Mouse (Mus musculus): ENCODE results near the gene Pdpr. TPM values are rescaled to one million over a fixed set of nuclear protein-coding genes. Genes with fewer than 3 reads are reported as not detected.

Gene Pdpr
- 6.5 and 7.1 TPM in 2 replicates for polyA plus RNA-seq (2015; fragmentation: Nextera tagmentation; extraction: Ambion mirVana)

- no peaks in the 10 kb centered on the region for H3K27me3 ChIP-seq (replicated peaks; ENCODE audit: insufficient read depth, low read length)
- no peaks in the 10 kb centered on the region for H3K36me3 ChIP-seq (ENCODE audit: insufficient read depth, low read length)
- TF ChIP-seq EP300 (IDR thresholded peaks at IDR 0.05) (no peak), CTCF (IDR thresholded peaks at IDR 0.05) (no peak)
- ATAC-seq (peak; percentile 96), DNase-seq (ENCODE audit: low spot score) (peak; percentile 92)
- peak within 1 kb of the TSS; percentile 66 for H3K9ac ChIP-seq (replicated peaks; ENCODE audit: low read depth)
- H3K4me1 ChIP-seq (ENCODE audit: insufficient read depth, low read depth, low read length): peaks cover 6% of the 10 kb centered on the region; the same call in 1 of the 2 replicates
- H3K27ac ChIP-seq (ENCODE audit: low read length): peak within 1 kb of the TSS; percentile 66
- no peaks in the 10 kb centered on the region for H3K9me3 ChIP-seq (ENCODE audit: low read length)
- 10% methylated on average over 50 of the region's 72 CpGs for WGBS
- peak within 1 kb of the TSS; percentile 66 for H3K4me2 ChIP-seq (replicated peaks; ENCODE audit: low read depth, low read length)
- peak within 1 kb of the TSS; percentile 57 for H3K4me3 ChIP-seq (ENCODE audit: low read depth, low read length)
These were observed at the start of gene Pdpr for GRCm38 (mm10) chr8:111093865-111094718. Pdpr (plus strand) TSS chr8:111094630.

- no peaks in the 10 kb centered on the region for H3K27me3 ChIP-seq (replicated peaks; ENCODE audit: insufficient read depth, low read length)
- 93% methylated on average over 2 of the region's 2 CpGs for WGBS
- no peak overlapping the region for H3K9ac ChIP-seq (replicated peaks; ENCODE audit: low read depth)
- DNase-seq (ENCODE audit: low spot score) (no peak), ATAC-seq (no peak)
- no peak overlapping the region for H3K4me3 ChIP-seq (ENCODE audit: low read depth, low read length)
- TF ChIP-seq CTCF (IDR thresholded peaks at IDR 0.05) (0 out of 2 replicates have a peak, but pooled peaks have one; percentile 10), EP300 (IDR thresholded peaks at IDR 0.05) (no peak)
- no peak overlapping the region for H3K27ac ChIP-seq (ENCODE audit: low read length)
- H3K36me3 ChIP-seq (ENCODE audit: insufficient read depth, low read length): peaks cover 53% of the 10 kb centered on the region
- H3K9me3 ChIP-seq (ENCODE audit: low read length): no peaks in the 10 kb centered on the region
- H3K4me2 ChIP-seq (replicated peaks; ENCODE audit: low read depth, low read length): no peak overlapping the region
- no peaks in the 10 kb centered on the region for H3K4me1 ChIP-seq (ENCODE audit: insufficient read depth, low read depth, low read length)
These were observed 45.7 kb upstream of the Pdpr start for GRCm38 (mm10) chr8:111048694-111049093.

- Histone ChIP-seq H3K27ac (ENCODE audit: low read length) (no peak overlapping the region), H3K27me3 (replicated peaks; ENCODE audit: insufficient read depth, low read length) (no peaks in the 10 kb centered on the region), H3K4me3 (ENCODE audit: low read depth, low read length) (no peak overlapping the region), H3K4me1 (ENCODE audit: insufficient read depth, low read depth, low read length) (no peaks in the 10 kb centered on the region), H3K9me3 (ENCODE audit: low read length) (no peaks in the 10 kb centered on the region), H3K36me3 (ENCODE audit: insufficient read depth, low read length) (peaks cover 57% of the 10 kb centered on the region), H3K4me2 (replicated peaks; ENCODE audit: low read depth, low read length) (no peak overlapping the region), H3K9ac (replicated peaks; ENCODE audit: low read depth) (no peak overlapping the region)
- 98% methylated on average over 7 of the region's 7 CpGs for WGBS
- no peak for ATAC-seq
- TF ChIP-seq EP300 (IDR thresholded peaks at IDR 0.05) (no peak), CTCF (IDR thresholded peaks at IDR 0.05) (no peak)
- no peak for DNase-seq (ENCODE audit: low spot score)
These were observed 45.3 kb upstream of the Pdpr start for GRCm38 (mm10) chr8:111049106-111049505.

- Histone ChIP-seq H3K4me1 (ENCODE audit: insufficient read depth, low read depth, low read length) (peaks cover 8% of the 10 kb centered on the region; the same call in 1 of the 2 replicates), H3K4me3 (ENCODE audit: low read depth, low read length) (no peak overlapping the region), H3K9ac (replicated peaks; ENCODE audit: low read depth) (no peak overlapping the region), H3K27ac (ENCODE audit: low read length) (no peak overlapping the region), H3K9me3 (ENCODE audit: low read length) (no peaks in the 10 kb centered on the region), H3K27me3 (replicated peaks; ENCODE audit: insufficient read depth, low read length) (no peaks in the 10 kb centered on the region), H3K36me3 (ENCODE audit: insufficient read depth, low read length) (peaks cover 57% of the 10 kb centered on the region), H3K4me2 (replicated peaks; ENCODE audit: low read depth, low read length) (no peak overlapping the region)
- DNase-seq (ENCODE audit: low spot score) (no peak), ATAC-seq (no peak)
- WGBS: 95% methylated on average over 12 of the region's 12 CpGs
- TF ChIP-seq CTCF (IDR thresholded peaks at IDR 0.05) (no peak), EP300 (IDR thresholded peaks at IDR 0.05) (no peak)
These were observed 40.5 kb upstream of the Pdpr start for GRCm38 (mm10) chr8:111053827-111054518.

- TF ChIP-seq CTCF (IDR thresholded peaks at IDR 0.05) (no peak), EP300 (IDR thresholded peaks at IDR 0.05) (no peak)
- Histone ChIP-seq H3K9me3 (ENCODE audit: low read length) (no peaks in the 10 kb centered on the region), H3K36me3 (ENCODE audit: insufficient read depth, low read length) (peaks cover 45% of the 10 kb centered on the region), H3K4me1 (ENCODE audit: insufficient read depth, low read depth, low read length) (peaks cover 8% of the 10 kb centered on the region; the same call in 1 of the 2 replicates), H3K4me3 (ENCODE audit: low read depth, low read length) (no peak overlapping the region), H3K27me3 (replicated peaks; ENCODE audit: insufficient read depth, low read length) (no peaks in the 10 kb centered on the region), H3K9ac (replicated peaks; ENCODE audit: low read depth) (no peak overlapping the region), H3K4me2 (replicated peaks; ENCODE audit: low read depth, low read length) (no peak overlapping the region), H3K27ac (ENCODE audit: low read length) (no peak overlapping the region)
- ATAC-seq: no peak
- DNase-seq (ENCODE audit: low spot score): no peak
- WGBS: 88% methylated on average over 17 of the region's 17 CpGs
These were observed 39.3 kb upstream of the Pdpr start for GRCm38 (mm10) chr8:111055031-111055634.

DNA sequence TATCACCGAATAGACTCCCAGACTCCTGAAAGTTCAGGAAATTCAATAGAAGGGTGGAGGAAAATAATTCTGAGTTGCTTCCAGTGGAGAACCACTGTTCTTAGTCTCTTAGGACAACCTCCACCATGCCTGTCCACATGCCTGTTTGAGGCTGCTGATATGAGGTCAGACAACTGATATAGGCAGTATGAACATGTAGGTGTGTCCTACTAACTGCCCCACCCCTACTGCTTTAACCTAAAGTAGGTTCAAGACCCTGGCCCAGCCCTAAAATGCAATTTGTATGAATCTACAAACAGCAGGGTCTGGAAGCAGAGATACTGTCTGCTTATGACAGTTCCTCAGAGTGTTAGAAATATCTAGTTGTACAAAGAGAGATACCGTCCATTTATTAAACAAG is 38.8 kb upstream of the Pdpr start:
- Histone ChIP-seq H3K27ac (ENCODE audit: low read length) (no peak overlapping the region), H3K9me3 (ENCODE audit: low read length) (no peaks in the 10 kb centered on the region), H3K9ac (replicated peaks; ENCODE audit: low read depth) (no peak overlapping the region), H3K4me1 (ENCODE audit: insufficient read depth, low read depth, low read length) (peaks cover 8% of the 10 kb centered on the region; the same call in 1 of the 2 replicates), H3K27me3 (replicated peaks; ENCODE audit: insufficient read depth, low read length) (no peaks in the 10 kb centered on the region), H3K36me3 (ENCODE audit: insufficient read depth, low read length) (peaks cover 40% of the 10 kb centered on the region), H3K4me3 (ENCODE audit: low read depth, low read length) (no peak overlapping the region), H3K4me2 (replicated peaks; ENCODE audit: low read depth, low read length) (no peak overlapping the region)
- DNase-seq (ENCODE audit: low spot score) (no peak), ATAC-seq (no peak)
- no peak for TF ChIP-seq EP300 (IDR thresholded peaks at IDR 0.05)
- TF ChIP-seq CTCF (IDR thresholded peaks at IDR 0.05): no peak
- WGBS: 57% methylated on average over 2 of the region's 2 CpGs
